Mouse (Mus musculus) thymus, postnatal 14 days (tissue): ENCODE measurements around the gene Naaladl1.
A peak's percentile ranks its signal among the peaks of the same experiment; 100 is the strongest.
"Not testable (repeated sequence)": the region's sequence is repeated elsewhere in the genome, so short reads cannot be mapped to it uniquely, and the experiment has no call there.

ENCODE experiments used
- DNase-seq: peaks from one replicate; pipeline ENCODE4 v3.0.0; 2021

Gene Naaladl1

GRCm38 (mm10) chr19:6084478-6085248, 20.9 kb upstream of the Naaladl1 start, which contains the start of the genes Zfpl1 and Cdca5:
Gene Zfpl1 (minus strand): TSS chr19:6084956.
Gene Cdca5 (plus strand): TSS chr19:6084983.
- DNase-seq: peak; percentile 96

- DNase-seq: peak; percentile 68
Measured at GRCm38 (mm10) chr19:6085417-6085879, 20.1 kb upstream of the Naaladl1 start.

- no peak for DNase-seq
Measured at GRCm38 (mm10) chr19:6088841-6089240, 16.7 kb upstream of the Naaladl1 start.

- no peak for DNase-seq
Measured at GRCm38 (mm10) chr19:6094119-6094518, 11.5 kb upstream of the Naaladl1 start, which contains the start of gene AC131692.1. Gene AC131692.1 (plus strand): TSS chr19:6094419.

- no peak for DNase-seq
Measured at GRCm38 (mm10) chr19:6097847-6098246, 7.7 kb upstream of the Naaladl1 start.

- DNase-seq: no peak
Measured at GRCm38 (mm10) chr19:6101186-6101585, 4.4 kb upstream of the Naaladl1 start.

- DNase-seq: no peak
Measured at GRCm38 (mm10) chr19:6102169-6102853, 3.3 kb upstream of the Naaladl1 start.

GRCm38 (mm10) chr19:6104476-6104875, 1.1 kb upstream of the Naaladl1 start:
- DNase-seq: no peak

GRCm38 (mm10) chr19:6113116-6113515, 7.5 kb downstream of the Naaladl1 start:
- DNase-seq: no peak

- DNase-seq: no peak
Measured at GRCm38 (mm10) chr19:6116113-6116850, 10.7 kb downstream of the Naaladl1 start.

GRCm38 (mm10) chr19:6117346-6117985, 11.9 kb downstream of the Naaladl1 start:
- peak; percentile 51 for DNase-seq

- DNase-seq: peak; percentile 92
Measured at GRCm38 (mm10) chr19:6117986-6118676, 12.5 kb downstream of the Naaladl1 start, which contains the start of gene Sac3d1. Gene Sac3d1 (minus strand): TSS chr19:6118650.

- DNase-seq: peak; percentile 31
Measured at GRCm38 (mm10) chr19:6118677-6119185, 13.1 kb downstream of the Naaladl1 start.

GRCm38 (mm10) chr19:6121761-6122160, 16.2 kb downstream of the Naaladl1 start:
- no peak for DNase-seq

- DNase-seq: no peak
Measured at GRCm38 (mm10) chr19:6123330-6123729, 17.7 kb downstream of the Naaladl1 start.

- no peak for DNase-seq
Measured at GRCm38 (mm10) chr19:6124898-6125297, 19.3 kb downstream of the Naaladl1 start.

- DNase-seq: peak; percentile 68
Measured at GRCm38 (mm10) chr19:6126289-6126688, 20.7 kb downstream of the Naaladl1 start.

GRCm38 (mm10) chr19:6126789-6127580, 21.4 kb downstream of the Naaladl1 start:
- DNase-seq: no peak

- peak; percentile 97 for DNase-seq
Measured at GRCm38 (mm10) chr19:6127760-6128341, 22.3 kb downstream of the Naaladl1 start, which contains the start of gene Snx15. Gene Snx15 (minus strand): TSS chr19:6128304.

GRCm38 (mm10) chr19:6130414-6131128, 25.0 kb downstream of the Naaladl1 start:
- DNase-seq: not testable (repeated sequence)
